Mouse (Mus musculus) liver, adult 2 months (tissue): ENCODE results near the gene 2610301B20Rik. TPM values are rescaled to one million over a fixed set of nuclear protein-coding genes. Genes with fewer than 3 reads are reported as not detected.

Experiments used
- DNase-seq: peaks from one replicate; pipeline ENCODE4 v3.0.0-alpha.2; 2011; ENCODE audit warnings: low read depth, low spot score; ENCODE audit errors: extremely low read depth
- H3K27ac ChIP-seq: fragments of 200-500 bp; replicated peaks from 2 replicates; pipeline ENCODE4 v1.5.1; 2012; ENCODE audit warnings: low read depth, mild to moderate bottlenecking, control low read depth, inconsistent platforms, low read length; ENCODE audit not compliant: insufficient read depth
- H3K27me3 ChIP-seq: fragments of 200-500 bp; 2 replicates; pipeline ENCODE4 v1.6.1; 2012; ENCODE audit warnings: mild to moderate bottlenecking, moderate library complexity, low read length, inconsistent platforms; ENCODE audit not compliant: control insufficient read depth, insufficient read depth
- H3K36me3 ChIP-seq: fragments of 200-500 bp; 2 replicates; pipeline ENCODE4 v1.6.1; 2012; ENCODE audit warnings: low read length, inconsistent platforms; ENCODE audit not compliant: control insufficient read depth, insufficient read depth
- H3K4me1 ChIP-seq: fragments of 200-500 bp; 2 replicates; pipeline ENCODE4 v1.6.1; 2011; ENCODE audit warnings: low read length; ENCODE audit not compliant: control insufficient read depth, insufficient read depth
- H3K4me3 ChIP-seq: fragments of 200-500 bp; 2 replicates; pipeline ENCODE4 v1.5.1; 2011; ENCODE audit warnings: low read depth, mild to moderate bottlenecking, control low read depth, low read length, moderate library complexity; ENCODE audit not compliant: insufficient read depth
- H3K79me2 ChIP-seq: fragments of 200-500 bp; 2 replicates; pipeline ENCODE4 v1.6.1; 2012; ENCODE audit warnings: inconsistent platforms, mild to moderate bottlenecking, low read length, moderate library complexity; ENCODE audit not compliant: control insufficient read depth, insufficient read depth
- H3K9ac ChIP-seq: fragments of 200-500 bp; 2 replicates; pipeline ENCODE4 v1.6.1; 2012; ENCODE audit warnings: low read depth, mild to moderate bottlenecking, control low read depth, inconsistent platforms, low read length
- CTCF ChIP-seq: fragments of 200-500 bp; IDR thresholded peaks from 2 replicates; pipeline ENCODE4 v1.5.1; 2011; ENCODE audit warnings: low read depth, low read length, control low read depth
- POLR2A ChIP-seq: fragments of 200-500 bp; IDR thresholded peaks from 2 replicates; pipeline ENCODE4 v1.6.1; 2011; ENCODE audit warnings: low read length, control low read depth; ENCODE audit not compliant: insufficient read depth; ENCODE audit errors: extremely low read depth
- WGBS: fragments of 180-500 bp; shearing (Covaris S2); methylation state at CpG from one replicate; pipeline ENCODE4 v1.1.7; 2018; 5-methylcytosine and 5-hydroxymethylcytosine counted together
- polyA plus RNA-seq: library from polyadenylated mRNA; depleted of rRNA; stranded (reverse); fragments of >200 nt; gene quantifications from 2 replicates; pipeline ENCODE4 v1.2.3, GENCODE M21; 2012
- total RNA-seq: library from RNA; depleted of rRNA; stranded (reverse); fragments of >200 nt; gene quantifications from 2 replicates; pipeline ENCODE4 v1.2.3, GENCODE M21; 2014

The 2610301B20Rik gene
- total and polyA plus RNA-seq, 2 experiments: 1.9 to 2.7 TPM

DNA sequence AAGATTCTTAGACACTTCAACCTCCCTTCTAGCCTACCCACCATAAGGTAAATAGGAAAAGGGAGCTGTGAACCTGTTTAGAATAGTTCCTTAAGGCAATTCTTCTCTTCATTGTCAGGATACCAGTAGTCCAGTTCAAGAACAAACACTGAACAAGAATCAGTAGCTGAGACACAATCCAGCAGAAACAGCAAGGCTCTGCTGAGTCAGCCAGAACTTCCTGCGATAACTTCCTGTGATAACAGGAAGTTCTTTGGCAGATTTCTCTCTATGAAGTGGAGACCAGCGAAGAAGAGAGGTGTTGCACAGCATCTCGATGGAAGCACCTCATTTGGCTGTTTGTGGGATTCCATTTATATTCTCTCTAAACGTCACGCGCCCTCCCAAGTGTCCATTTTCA lies 53.9 kb downstream of the 2610301B20Rik start:
- no peak for DNase-seq
- Histone ChIP-seq H3K79me2 (no peaks in the 10 kb centered on the region), H3K4me1 (peaks cover 12% of the 10 kb centered on the region), H3K27ac (no peak overlapping the region), H3K27me3 (no peaks in the 10 kb centered on the region), H3K9ac (no peak overlapping the region), H3K4me3 (no peak overlapping the region), H3K36me3 (no peaks in the 10 kb centered on the region)
- 87% methylated on average over 6 of the region's 6 CpGs for WGBS
- TF ChIP-seq POLR2A: no peak
- no peak for TF ChIP-seq CTCF

DNA sequence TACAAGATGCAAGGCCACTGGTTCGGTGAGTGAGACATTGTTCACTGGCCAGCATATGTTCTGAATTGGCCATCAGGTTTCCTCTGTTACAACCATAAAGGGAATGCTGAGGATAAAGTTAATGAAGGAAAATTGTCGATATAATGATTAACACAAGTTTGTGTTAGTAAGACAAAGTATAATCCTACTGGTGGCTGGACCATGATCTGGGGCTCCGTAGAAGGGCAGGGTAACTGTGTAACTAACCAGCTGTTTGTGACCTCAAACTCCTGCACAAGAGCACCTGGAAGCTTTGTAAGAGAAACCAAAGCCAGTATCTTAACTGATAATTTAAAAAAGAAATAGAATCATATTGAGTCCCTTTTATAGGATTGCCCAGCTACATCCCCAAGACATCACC lies 55.4 kb downstream of the 2610301B20Rik start:
- H3K4me1 ChIP-seq: peaks cover under 1% of the 10 kb centered on the region; the same call in 1 of the 2 replicates
- TF ChIP-seq CTCF (no peak), POLR2A (no peak)
- no peaks in the 10 kb centered on the region for H3K79me2 ChIP-seq
- H3K4me3 ChIP-seq: no peak overlapping the region
- no peaks in the 10 kb centered on the region for H3K27me3 ChIP-seq
- no peaks in the 10 kb centered on the region for H3K36me3 ChIP-seq
- WGBS: 47% methylated on average over 3 of the region's 3 CpGs
- no peak overlapping the region for H3K27ac ChIP-seq
- peak; percentile 47 for DNase-seq
- H3K9ac ChIP-seq: no peak overlapping the region

DNA sequence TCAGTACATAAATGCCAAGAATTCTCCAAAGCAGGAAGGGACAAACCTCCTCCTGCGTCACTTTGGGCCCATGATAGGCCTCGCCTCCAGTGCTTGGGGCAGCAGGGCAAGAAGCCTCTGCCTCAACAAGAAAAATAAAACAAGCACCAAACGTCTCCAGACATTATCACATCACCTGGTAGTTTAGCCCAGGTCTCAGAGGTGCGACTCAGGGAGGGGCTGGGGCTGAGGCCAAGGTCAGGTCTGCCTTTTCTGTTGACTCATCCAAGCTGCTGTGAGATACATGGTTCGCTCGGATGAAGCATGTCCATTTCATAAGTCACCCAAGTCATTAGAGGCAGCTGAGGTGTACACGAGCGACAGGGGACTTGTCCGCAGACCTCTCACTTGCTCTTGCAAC lies 56.7 kb downstream of the 2610301B20Rik start:
- no peaks in the 10 kb centered on the region for H3K4me1 ChIP-seq
- no peak overlapping the region for H3K4me3 ChIP-seq
- H3K27me3 ChIP-seq: no peaks in the 10 kb centered on the region
- H3K9ac ChIP-seq: no peak overlapping the region
- H3K36me3 ChIP-seq: no peaks in the 10 kb centered on the region
- TF ChIP-seq CTCF (no peak), POLR2A (no peak)
- H3K79me2 ChIP-seq: no peaks in the 10 kb centered on the region
- WGBS: 91% methylated on average over 9 of the region's 9 CpGs
- no peak overlapping the region for H3K27ac ChIP-seq
- DNase-seq: no peak

DNA sequence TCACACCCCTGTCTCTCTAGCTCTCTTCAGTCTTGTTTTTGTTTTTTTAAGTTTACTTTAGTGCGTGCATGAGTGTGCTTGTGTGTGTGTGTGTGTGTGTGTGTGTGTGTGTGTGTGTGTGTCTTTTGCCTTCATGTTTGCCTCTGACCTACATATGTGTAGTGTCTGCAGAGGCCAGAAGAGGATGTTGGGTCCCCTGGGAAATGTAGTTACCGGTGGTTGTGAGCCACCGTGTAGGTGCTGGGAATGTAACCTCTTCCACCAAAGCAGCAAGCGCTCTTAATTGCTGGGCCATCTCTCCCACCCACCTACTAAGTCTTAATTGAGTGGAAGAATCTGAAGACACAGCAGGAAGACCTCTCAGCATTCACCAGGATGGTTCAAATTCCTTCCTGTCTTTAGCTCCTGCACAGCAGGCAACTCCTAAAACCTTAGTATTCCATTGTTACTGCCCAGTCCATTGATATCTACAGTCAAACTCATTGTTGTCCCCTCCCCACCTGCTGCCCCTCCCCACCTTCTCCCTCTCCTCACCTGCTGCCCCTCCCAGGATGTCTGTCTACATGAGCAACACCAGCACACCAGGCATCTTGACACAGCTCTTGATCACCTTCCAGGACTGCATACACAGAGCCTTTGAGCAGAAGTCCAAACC lies 57.9 kb downstream of the 2610301B20Rik start:
- Histone ChIP-seq H3K27ac (no peak overlapping the region), H3K4me1 (no peaks in the 10 kb centered on the region), H3K9ac (no peak overlapping the region), H3K36me3 (no peaks in the 10 kb centered on the region), H3K4me3 (no peak overlapping the region), H3K27me3 (no peaks in the 10 kb centered on the region), H3K79me2 (no peaks in the 10 kb centered on the region)
- TF ChIP-seq POLR2A: no peak
- TF ChIP-seq CTCF: no peak
- 75% methylated on average over 4 of the region's 4 CpGs for WGBS
- no peak for DNase-seq

DNA sequence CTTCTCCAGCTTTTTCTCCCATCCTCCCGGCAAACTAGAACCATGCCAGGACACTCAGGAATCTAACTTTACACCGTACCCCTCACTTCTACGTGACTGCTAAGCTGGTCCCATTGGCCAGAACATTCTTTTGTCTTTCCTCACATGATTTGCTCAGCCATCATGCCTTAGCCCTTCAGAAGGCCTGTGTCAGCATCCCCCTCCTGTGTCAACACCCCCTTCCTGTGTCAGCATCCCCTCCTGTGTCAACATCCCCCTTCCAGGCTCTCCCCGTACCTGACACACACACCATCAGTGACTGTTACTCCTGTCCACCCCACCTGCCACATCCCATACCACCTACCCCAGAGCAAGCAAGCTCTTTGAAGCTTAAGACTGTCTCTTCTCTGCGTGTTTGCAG lies 58.5 kb downstream of the 2610301B20Rik start:
- H3K27me3 ChIP-seq: no peaks in the 10 kb centered on the region
- no peak overlapping the region for H3K9ac ChIP-seq
- H3K27ac ChIP-seq: no peak overlapping the region
- H3K79me2 ChIP-seq: no peaks in the 10 kb centered on the region
- H3K4me1 ChIP-seq: no peaks in the 10 kb centered on the region
- no peak for DNase-seq
- 90% methylated on average over 5 of the region's 5 CpGs for WGBS
- no peaks in the 10 kb centered on the region for H3K36me3 ChIP-seq
- TF ChIP-seq POLR2A: no peak
- no peak for TF ChIP-seq CTCF
- no peak overlapping the region for H3K4me3 ChIP-seq

DNA sequence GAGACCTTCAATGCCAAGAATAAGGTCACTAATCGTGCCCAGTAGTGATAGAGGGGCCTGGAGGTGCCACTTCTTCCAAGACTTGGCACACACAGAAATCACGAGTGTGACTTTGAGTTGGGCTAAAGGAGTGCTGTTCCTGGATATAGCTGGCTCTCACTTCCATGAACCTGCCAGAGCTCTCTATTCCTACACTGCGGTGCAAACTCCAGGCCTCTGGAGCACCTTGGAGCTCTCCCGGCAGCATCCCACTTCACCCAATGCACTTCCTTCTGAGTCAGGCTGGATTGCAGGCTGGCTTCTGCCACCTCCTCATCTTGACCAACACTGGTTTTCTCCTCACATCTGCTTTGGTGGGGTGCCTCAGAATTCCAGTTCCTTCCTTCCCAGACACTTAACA lies 62.5 kb downstream of the 2610301B20Rik start:
- Histone ChIP-seq H3K4me3 (no peak overlapping the region), H3K79me2 (no peaks in the 10 kb centered on the region), H3K27me3 (no peaks in the 10 kb centered on the region), H3K27ac (no peak overlapping the region), H3K9ac (no peak overlapping the region), H3K36me3 (no peaks in the 10 kb centered on the region), H3K4me1 (no peaks in the 10 kb centered on the region)
- TF ChIP-seq POLR2A: no peak
- DNase-seq: no peak
- 94% methylated on average over 4 of the region's 4 CpGs for WGBS
